Mouse (Mus musculus) layer of hippocampus, postnatal 36 days (tissue): ENCODE data around the gene Dph5. TPM values are rescaled to one million over a fixed set of nuclear protein-coding genes. Genes with fewer than 3 reads are reported as not detected.
A peak's percentile ranks its signal among the peaks of the same experiment; 100 is the strongest.
"Not testable (repeated sequence)": the region's sequence is repeated elsewhere in the genome, so short reads cannot be mapped to it uniquely, and the experiment has no call there.

Source experiments
- DNase-seq, 2 experiments: peaks; one replicate each; pipeline ENCODE4 v3.0.0; 2022
- total RNA-seq, 2 experiments: library from RNA; stranded (reverse); gene quantifications; 2 replicates each; pipeline ENCODE4 v1.2.3; 2021

The Dph5 gene
- total RNA-seq, 2 experiments from 2014 or later: 13.6 to 17.2 TPM

DNA sequence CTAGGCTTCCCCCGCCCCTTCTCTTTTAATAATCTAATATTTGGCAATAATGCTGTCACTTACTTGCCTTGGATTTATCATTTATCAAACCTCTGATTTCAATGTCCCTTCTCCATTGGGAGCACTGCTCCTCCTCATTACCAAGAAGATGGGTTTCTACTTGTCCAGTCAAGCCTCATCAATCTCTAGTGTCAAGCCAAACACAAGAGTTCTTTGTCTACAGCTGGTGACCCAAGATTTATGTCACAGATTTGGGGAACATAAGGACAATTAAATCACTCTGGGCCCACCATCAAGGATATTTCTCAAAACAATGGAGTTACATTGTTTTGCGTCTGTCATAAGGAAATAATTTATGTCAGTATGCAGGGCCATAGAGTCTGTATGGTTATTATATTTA lies 5.5 kb downstream of the Dph5 start:
- no peak for DNase-seq

DNA sequence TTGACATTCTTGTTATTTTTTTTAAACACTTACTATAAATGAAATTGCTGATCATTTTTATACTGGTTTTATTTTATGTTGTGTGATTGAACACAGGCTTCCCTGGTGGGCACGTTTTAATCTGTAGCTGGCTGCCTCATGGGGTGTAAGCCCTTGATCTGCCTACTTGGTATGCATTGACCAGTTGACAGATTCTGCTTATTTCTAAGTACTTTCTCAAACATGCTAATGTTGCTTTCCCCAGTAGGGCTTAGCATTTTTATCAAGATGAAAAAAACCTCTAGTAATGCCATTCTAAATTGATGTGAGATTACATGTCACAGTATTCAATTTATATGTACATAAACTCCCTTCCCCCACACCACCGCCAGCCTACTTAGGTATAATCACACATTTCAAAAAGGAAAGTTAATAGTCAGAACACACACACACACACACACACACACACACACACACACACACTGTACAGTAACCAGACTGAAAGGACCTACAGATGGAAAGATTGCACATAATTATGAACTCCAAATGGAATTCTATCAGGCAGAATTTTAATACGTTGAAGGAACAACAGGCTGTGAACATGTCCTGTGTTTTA lies 10.8 kb downstream of the Dph5 start:
- DNase-seq: no peak

DNA sequence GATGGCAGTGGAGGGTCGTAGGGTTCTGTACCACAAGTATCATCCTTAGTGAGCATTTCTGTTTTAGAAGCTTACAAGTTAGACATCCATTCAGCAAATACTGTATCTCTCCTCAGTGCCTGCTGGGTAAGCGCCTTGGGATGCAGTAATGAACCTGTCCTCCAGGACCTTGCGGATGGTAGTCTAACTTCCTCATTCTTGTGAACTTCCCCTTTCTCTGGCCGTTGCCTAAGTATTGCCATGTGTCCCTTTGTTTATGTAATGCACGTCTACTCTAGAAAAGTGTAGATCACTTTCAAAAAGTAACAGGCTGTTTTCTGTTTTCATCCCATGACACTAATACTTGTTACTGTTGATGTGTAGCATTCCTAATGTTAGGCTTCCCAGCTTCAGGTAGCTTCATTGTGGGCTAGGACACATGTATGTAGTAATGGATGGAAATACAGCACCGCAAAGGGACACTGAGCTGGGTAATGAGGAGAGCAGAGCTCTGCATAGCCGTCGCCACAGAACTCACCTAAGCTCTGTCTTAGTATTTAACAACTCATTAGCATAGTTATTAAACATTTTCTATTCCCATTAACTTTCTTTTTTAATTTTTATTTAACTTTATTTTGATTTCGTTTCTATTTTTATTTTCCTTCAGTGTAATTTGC lies 14.8 kb downstream of the Dph5 start:
- DNase-seq: no peak

DNA sequence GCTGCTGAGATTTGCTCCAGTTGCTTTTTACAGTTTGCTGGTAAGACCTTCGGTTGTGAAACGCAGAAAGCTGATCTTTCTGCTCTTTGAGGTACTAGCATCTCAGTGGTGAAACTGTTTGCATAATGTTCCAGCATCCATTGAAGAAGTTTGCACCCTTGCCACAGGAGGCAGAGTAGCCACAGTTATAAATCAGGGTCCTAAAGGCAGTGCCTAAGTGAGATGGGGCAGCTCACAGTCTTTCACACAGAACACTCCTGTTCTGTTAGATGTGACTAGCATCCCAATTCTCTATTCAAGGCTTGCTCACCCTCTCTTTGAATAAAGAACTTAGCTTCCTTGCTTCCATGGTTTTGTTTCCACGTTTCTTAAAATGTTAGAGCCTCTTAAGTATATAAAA lies 17.4 kb downstream of the Dph5 start:
- DNase-seq: no peak

DNA sequence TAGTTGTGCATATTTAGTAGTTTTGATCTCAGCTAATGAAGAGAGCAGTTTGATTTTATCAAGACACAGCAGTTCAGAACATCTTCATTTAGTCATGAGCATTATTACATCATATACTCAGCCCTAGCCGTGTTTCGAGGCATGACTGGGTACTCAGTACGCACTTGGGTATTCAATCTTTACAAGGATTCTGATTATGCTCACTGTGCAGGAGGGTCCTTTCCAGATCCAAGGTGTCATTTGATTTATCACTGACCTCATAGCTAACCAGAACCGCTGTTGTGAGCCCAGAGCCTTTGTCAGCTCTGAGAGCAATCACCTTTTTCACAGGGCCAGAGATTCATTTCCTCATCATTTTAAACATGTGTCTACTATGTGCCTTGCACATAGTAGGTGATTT lies 17.9 kb downstream of the Dph5 start:
- no peak for DNase-seq

DNA sequence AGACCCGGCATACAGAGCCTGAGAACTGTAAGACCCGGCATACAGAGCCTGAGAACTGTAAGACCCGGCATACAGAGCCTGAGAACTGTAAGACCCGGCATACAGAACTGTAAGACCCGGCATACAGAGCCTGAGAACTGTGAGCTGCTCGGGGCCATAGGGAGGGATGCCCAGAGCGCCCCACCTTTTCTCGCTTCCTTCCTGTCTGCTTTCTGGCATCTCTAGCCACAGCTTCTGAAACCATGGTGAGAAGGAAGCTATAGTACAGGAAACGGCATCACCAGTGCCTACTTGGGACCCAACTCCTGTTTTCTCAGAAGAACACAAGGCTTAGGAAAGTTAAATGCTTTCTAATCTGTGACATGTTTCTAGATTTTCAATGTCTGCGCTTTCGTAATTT lies 19.8 kb downstream of the Dph5 start:
- not testable (repeated sequence) for DNase-seq

DNA sequence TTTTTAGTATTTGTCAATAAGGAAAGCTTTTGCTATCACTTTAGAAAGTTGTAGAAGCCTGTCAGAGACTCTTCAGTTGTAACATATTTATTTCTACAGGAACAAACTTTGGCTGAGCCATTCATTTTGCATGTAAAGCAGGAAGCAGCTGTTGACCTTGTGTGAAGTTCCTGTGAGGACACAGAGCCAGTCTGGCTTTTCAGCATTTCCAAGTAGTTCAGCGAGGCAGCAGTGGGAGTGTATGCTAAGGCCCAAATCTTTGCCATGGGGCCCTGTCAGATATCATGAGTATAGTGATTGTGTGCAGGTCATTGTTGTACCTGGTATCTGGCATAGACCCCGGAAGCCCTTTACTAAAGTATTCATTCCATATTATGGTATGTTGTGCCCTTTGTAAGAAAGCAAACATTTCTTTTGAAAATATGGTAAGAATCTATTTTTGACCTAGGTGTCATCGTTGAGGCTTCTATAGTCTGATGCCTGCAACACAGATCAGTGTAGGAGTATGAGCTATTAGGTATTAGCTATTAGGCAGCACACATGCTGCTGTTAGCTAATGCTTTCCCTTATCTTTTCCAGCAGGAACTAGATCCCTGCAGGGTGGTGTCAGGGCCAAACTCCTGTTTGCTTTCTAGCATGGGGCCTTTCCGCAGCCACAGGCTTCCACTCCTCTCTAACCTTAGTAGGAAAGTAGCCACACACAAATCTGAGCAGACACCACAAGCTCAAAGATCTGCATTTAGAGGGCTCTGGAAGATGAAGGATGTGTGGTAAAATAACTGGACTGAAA lies 37.0 kb downstream of the Dph5 start:
- no peak for DNase-seq

DNA sequence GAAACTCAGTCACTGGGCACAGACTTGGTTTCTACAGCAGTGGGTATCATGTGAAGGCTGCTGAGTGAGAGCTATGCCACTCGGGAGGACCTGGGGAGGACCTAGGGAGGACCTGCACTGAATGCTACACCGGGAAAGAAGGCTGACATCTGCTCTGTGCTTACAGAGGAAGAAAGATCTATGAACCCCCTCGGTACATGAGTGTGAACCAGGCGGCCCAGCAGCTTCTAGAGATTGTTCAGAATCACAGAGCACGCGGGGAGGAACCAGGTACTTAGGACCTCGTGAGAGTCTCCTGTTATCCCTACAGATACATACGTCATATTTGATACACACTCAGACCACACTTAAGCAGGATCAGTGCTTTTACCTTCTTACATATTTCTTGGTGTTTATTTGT lies 38.9 kb downstream of the Dph5 start:
- no peak for DNase-seq

DNA sequence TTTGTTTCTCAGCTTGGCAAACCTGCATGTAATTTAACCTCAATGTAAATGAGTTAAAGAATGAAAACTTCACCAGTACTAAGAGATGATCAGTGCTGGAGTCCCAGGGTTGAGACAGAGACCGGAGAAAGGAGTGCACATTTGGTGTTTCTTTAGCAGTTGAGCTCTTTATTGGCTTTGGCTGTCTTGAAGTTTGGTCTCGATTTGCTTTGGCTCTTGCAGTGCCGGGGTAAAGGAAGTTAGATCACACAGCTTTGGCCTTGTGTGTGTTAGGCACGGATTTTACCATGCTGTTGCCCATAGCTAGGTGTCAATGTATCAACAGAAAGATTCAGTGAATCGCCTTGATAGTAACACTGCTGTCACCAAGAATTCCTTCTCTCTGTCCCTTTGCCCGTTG lies 44.1 kb downstream of the Dph5 start:
- no peak for DNase-seq

DNA sequence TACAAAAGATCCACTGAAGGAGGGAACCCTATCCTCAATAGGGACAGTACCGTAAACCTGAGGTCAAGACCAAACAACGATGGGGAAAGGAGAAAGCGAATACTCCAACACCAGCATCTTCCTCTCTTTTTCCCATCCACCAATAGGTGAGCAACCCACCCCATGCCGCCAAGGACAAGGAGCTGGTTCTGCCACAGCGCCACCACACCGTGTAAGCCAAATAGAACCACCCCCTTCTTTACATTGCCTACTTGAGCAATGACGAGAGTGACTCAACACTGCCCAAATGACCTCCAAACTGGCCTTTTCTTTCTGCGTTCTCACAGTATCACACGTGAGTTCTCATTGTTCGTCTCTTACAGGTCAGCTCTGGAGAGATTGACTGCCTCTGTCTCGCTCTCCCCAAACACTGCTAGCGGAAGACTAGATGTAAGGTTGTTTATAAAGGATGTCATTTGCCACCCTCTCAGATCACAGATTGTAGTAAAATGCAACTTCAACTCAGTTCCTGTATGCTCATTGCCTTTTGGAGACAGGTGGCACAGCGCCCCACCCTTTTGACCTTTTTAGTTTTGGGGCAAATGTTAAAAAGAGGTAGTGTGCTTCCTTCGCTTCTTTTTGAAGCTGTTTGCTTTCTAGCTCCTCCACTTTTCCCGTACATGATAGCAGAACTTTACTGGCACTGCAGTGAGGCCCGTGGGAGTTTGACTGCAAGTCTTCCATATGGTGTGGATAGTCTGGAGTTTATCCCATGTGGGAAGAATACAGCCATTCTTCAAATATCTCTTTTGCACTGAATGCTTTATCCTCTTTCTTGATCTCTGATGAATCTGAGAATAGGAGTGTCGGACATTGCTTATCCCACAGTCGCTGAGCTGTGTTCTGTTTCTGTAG lies 45.9 kb downstream of the Dph5 start:
- peak; percentile 17 to 21 for DNase-seq

DNA sequence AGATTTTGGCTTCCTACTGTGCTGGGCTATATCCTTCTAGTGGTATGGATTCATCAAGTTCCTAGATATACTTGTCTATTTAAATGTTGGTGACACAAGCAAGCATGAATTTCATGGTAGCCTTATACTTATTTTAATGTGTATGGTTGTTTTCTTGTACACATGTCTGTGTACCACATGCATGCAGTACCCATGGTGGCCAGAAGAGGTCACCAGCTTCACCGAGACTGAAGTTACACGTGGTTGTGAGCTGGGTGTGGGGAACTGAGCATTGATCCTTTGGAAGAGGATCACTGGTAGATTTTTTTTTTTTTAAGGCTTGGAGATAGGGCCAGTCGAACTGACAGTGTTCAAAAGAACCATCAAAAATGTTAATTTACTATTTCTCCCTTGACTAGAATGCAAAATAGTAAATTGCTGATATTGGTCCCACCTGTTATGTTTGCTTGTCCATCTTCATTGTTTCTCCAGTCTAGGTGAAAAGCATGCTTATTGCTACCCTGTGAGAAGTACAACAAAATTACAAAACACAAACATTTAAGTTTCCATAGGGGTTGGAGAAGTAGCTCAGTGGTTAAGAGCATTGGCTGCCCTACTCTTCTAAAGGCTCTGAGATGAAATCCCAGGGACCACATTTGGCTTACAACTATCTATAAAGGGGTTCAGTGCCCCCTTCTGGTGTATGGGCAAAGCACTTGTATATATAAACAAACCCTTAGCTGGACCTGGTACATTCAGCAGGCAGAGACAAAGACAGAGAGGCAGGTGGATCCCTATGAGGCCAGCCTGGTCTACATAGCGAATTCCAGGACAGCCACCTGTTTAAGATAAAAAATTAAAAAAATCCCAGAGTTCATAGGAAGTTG lies 49.3 kb downstream of the Dph5 start:
- no peak for DNase-seq

DNA sequence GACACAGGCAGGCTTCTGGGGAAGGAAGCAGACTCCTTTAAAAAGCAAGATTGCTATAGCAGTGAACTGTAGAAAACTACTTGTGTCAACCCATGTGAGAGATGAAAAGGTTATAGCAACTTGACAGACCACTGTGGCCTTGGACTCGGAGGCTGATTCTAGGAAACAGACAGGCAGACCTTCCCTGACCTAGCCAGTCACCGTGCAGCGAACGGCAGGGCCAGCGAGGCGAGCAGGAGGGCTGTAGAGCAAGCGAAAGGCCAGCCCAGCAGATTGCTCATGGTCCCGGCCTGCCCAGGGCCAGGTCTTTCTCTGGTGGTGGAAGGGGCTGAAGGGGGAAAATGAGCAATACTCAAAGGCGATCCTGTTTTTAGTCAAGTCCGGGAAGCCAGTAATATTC lies 50.2 kb downstream of the Dph5 start:
- no peak for DNase-seq

DNA sequence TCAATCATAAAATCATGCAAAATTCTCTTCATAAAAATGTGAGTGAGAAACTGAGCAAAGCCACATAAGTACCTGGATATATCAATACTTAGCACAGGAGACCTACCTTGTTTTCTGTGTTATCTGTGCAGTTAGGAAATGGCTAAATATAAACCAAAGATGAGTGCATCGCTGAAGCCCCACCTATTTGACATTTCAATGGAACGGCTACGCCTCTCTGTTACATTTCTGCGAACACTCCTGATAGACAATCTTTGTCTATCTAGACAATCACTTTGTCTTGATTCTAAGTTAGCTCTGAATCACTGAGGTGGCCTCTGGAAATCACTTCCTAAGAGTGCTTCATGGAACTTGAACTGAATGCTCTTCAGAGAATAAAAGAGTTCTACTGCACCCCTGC lies 52.9 kb downstream of the Dph5 start:
- DNase-seq: no peak

DNA sequence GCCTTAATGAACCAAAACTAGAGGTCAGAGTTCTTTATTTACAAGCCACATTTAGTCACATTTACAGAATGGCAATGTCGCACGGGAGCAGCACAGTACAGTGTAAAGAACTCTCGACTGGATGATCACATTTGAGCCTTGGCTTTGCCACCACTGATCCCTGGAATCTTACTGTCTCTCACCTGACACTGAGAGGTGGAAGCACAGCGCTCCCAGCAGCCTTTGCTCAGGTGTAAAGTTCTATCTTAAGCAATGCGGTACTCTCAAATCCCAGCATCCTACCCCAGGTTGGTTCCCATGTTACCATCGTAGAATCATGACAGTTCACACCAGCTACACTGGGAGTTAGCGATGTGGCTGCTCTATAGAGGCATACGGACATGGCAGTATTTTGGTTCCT lies 53.8 kb downstream of the Dph5 start:
- DNase-seq: no peak

DNA sequence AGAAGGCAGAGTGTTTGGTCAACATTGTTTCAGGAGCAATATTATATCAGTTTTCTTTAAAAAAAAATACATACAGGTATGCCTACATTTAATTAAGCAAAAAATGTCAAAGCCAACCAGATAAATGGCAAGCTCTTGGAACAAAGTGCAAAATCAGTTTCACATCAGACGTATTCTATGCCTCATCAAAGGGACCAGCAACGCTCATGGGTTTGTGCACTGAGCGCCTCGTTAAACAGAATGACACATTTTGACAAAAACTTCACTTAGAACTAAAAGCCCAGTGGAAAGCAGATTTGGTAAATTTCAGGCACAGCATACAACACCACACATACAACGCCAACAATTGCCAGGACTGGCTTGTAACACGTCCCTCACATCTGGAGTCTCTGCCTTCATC lies 56.7 kb downstream of the Dph5 start:
- no peak for DNase-seq

DNA sequence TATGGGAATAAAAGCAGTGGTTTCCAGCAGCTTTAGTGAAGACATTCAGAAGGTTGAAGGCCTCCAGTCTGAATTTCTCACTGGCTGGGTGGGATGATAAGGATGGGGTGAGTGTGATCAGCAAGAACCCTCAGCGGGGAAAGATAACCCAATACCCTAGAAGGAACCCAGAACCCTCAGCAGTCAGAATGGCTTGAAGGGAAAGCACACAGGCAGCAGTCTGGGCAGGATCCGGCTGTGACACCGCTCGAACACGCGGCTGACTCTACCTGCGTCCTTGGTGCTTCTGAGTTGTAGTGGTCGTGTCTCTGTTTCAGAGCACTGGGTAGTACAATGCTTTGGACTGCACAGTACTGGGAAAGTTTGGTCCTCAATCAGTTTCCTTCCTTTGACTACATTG lies 58.6 kb downstream of the Dph5 start:
- no peak for DNase-seq

DNA sequence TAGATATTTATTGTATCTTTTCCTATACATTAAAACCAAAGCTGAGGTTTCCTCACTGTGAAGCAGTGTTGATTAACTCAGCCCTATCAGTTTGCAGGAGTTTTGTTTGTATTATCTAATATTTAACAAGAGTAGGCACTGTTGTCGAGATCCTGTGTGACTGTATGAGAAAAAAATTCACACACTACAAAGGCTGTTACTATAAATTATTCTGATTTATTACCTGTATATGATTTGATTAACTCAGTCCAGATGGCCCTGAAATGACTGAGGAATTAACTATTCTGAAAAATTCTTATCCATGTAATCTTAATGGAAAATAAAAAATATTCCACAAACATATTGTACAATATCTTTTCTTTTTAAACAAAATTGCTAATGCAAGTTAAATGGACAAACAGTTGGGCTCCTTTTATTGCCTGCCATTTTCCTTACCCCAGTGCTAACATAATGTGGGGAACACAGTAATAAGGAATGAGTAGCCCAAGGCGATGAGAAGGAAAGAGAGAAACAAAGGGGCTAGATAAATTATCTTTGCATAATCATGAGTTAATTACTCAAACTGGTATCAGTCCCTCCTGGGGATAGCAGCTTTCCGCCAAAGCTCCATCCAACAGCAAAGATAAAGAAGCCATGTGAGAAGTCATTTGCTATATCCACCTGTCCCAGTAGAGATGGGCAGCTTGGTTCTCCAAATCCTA lies 61.7 kb downstream of the Dph5 start:
- no peak for DNase-seq

DNA sequence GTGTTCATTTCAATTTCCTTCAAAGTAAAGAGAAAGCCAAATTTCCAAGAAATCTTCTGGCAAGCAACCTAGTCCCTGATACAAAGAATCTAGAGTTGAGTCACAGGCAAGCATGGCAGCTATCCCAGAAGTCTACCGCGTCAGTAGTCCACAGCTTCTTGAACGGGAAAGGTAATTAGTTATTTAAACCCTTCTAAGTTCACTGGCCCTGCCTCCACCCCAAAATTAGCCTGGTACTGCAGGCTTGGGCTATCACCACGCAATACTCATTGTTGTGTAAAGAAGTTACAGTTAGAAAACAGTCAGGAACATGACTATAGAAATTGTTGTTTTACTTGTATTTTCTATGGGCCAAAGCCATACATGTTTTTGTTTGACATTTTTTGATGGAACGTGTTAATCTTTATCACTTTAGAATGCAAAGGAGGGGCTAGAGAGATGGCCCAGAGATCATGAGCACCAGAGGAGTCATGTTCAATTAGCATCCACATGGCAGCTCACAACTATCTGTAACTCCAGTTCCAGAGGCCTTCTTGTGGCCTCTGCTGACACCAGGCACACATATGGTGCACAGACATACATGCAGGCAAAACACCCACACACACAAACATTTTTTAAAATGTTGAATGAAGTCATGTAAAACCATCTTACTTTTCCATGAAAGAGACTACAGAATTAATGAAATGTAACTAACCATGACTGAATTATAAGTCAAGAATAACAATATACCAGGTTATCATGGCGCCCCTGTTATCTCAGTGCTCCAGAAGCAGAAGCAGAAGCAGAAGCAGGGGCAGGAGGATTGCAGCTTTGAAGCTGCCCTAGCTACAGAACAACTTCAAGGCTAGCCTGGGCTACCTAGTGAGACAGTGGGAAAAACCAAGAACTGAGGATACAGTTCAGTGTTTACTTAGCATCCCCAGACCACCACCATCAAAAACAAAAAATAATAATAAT lies 62.6 kb downstream of the Dph5 start:
- DNase-seq: no peak

DNA sequence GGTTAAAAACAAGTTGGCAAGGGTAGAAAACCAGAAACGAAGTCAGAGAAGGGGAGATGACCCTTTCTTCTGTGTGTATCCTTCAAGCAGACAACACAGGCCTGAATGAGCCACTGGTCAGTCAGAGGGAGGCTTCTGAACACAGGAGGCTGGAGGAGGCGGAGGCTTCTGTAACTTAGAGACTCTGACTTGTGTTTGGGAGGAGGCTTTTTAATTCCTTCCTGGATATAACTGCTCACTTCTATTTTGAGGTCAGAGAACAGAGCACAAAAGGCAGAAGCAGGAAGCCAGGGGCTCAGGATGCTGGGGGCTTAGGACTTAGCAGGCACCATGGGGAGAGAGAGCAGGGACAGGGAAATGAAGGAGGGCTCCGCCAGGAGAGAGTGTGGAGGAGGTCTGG lies 63.6 kb downstream of the Dph5 start:
- no peak for DNase-seq

DNA sequence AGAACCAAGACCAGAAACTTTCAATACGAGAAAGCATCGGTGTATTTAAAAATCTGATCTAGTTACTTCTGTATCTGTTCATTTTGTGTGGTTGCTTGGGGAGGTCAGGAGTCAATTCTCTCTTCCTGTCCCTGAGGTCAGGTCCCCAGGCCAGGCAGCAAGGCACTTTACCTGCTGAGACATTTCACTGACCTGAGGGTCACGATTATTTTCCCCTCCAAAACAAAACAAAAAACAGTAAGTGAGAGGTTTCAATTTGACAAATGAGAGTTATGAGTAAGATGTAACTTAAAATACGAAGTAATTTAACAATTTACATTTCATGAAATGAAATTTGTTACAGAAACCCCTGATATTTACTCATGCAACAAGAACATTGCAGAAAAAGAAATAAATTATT lies 64.7 kb downstream of the Dph5 start:
- no peak for DNase-seq
